ENCODE assay signal across 8 mouse cellular contexts in the genomic region with DNA sequence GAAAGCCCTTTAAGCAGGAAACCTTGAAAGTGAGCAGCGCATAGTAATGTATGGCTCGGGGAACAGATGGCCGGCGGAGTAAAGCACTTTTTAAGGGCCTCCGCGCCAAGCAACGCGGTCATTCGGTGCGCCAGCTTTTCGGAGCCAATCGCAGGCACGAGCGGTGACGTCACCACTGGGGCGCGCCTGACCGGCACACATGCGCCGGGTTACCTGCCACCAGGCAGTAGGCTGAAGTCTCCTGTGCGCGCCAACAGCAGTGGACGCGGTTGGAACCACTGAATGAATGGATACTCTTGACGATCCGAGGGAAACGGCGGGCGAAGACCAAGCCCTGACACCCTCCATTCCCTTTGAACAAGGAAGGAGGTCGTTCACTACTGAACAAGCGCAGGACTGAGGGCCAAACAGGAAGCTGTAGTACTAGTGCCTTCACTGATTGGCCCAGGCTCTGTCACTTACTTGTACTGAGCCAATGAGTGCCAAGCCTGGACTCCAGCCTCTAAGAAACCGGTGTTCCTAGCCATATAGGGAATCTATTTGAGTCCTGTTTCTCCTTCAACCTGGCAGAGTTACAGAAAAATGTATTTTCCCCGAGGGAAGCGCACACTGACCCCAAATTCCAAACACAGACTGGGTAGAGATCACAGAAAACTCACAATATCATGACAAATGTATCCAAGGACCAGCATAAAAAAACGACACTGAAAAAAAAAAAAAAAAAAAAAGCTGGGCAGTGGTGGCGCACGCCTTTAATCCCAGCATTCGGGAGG. TPM values are rescaled to one million over a fixed set of nuclear protein-coding genes. Genes with fewer than 3 reads are reported as not detected.
DNase-seq lines count a peak whose midpoint lies in the region; ATAC-seq and TF ChIP-seq lines count a peak whose summit lies in the region.

A gene (minus strand): TSS at position 412 of the 773 bp plus-strand sequence.

- peak within 1 kb of the TSS; percentile 64 for H3K4me2 ChIP-seq in lung, postnatal 0 days (replicated peaks; ENCODE audit: low read depth, low read length)

- TF ChIP-seq CTCF in lung, postnatal 0 days (IDR thresholded peaks at IDR 0.05), result no peak

- H3K4me1 ChIP-seq in hindbrain, embryonic 10.5 days (replicated peaks), result peaks cover 28% of the 10 kb centered on the region
- peaks cover 8% of the 10 kb centered on the region; the same call in 1 of the 2 replicates for H3K4me1 ChIP-seq in lung, postnatal 0 days (ENCODE audit: insufficient read depth, low read depth, low read length)

- 4% methylated on average over 38 of the region's 38 CpGs for WGBS in hindbrain, embryonic 10.5 days
- 1% methylated on average over 38 of the region's 38 CpGs for WGBS in lung, postnatal 0 days

- ATAC-seq in frontal cortex, adult (ENCODE audit: low TSS enrichment), result peak; percentile 97
- ATAC-seq in lung, postnatal 0 days, result peak; percentile 99

- H3K9me3 ChIP-seq in hindbrain, embryonic 10.5 days, result no peaks in the 10 kb centered on the region
- H3K9me3 ChIP-seq in lung, postnatal 0 days (ENCODE audit: low read length), result no peaks in the 10 kb centered on the region

- H3K9ac ChIP-seq in lung, postnatal 0 days (replicated peaks; ENCODE audit: low read depth), result peak within 1 kb of the TSS; percentile 23

- no peak for TF ChIP-seq EP300 in lung, postnatal 0 days (IDR thresholded peaks at IDR 0.05)

- no peaks in the 10 kb centered on the region for H3K27me3 ChIP-seq in hindbrain, embryonic 10.5 days (ENCODE audit: insufficient read depth, poor library complexity, severe bottlenecking)
- no peaks in the 10 kb centered on the region for H3K27me3 ChIP-seq in lung, postnatal 0 days (replicated peaks; ENCODE audit: insufficient read depth, low read length)

- H3K4me3 ChIP-seq in hindbrain, embryonic 10.5 days, result peak within 1 kb of the TSS; percentile 61
- peak within 1 kb of the TSS; percentile 63 for H3K4me3 ChIP-seq in lung, postnatal 0 days (ENCODE audit: low read depth, low read length)

- H3K36me3 ChIP-seq in hindbrain, embryonic 10.5 days, result peaks cover 67% of the 10 kb centered on the region
- H3K36me3 ChIP-seq in lung, postnatal 0 days (ENCODE audit: insufficient read depth, low read length), result peaks cover 26% of the 10 kb centered on the region

- H3K27ac ChIP-seq in hindbrain, embryonic 10.5 days, result peak within 1 kb of the TSS; percentile 92
- H3K27ac ChIP-seq in lung, postnatal 0 days (ENCODE audit: low read length), result peak within 1 kb of the TSS; percentile 88

- peak; percentile 95 for DNase-seq in MN1 (ENCODE audit: low spot score)
- peak; percentile 97 for DNase-seq in cerebellum, adult 9-10 months
- DNase-seq in hindbrain, embryonic 10.5 days (ENCODE audit: low spot score), result peak; percentile 97
- peak; percentile 98 for DNase-seq in layer of hippocampus, adult 9-11 months
- DNase-seq in lung, postnatal 0 days (ENCODE audit: low spot score), result peak; percentile 99
- peak; percentile 92 for DNase-seq in ovary, postnatal 14 days (ENCODE audit: low spot score)
- DNase-seq in thymus, postnatal 14 days, result peak; percentile 92

RNA-seq across cellular contexts. Expression of the gene that starts here (rescaled TPM):
- 12.2 and 12.9 TPM in 2 replicates for polyA plus RNA-seq in hindbrain, embryonic 10.5 days (2016; fragmentation: Nextera tagmentation; extraction: Ambion mirVana)
- 3.4 and 3.8 TPM in 2 replicates for polyA plus RNA-seq in lung, postnatal 0 days (2015; fragmentation: Nextera tagmentation; extraction: Ambion mirVana)

Comparison
In these comparisons a context has a peak if more than half of its experiments do, and no peak if none do; other contexts are left out.
1. Peak in every context shown above with its lines: DNase-seq, ATAC-seq, H3K4me3 ChIP-seq and H3K27ac ChIP-seq.